ENCODE assay signal across 8 mouse cellular contexts in genomic region chr6:142757976-142758375, GRCm38 (mm10). TPM values are rescaled to one million over a fixed set of nuclear protein-coding genes. Genes with fewer than 3 reads are reported as not detected.
DNase-seq lines count a peak whose midpoint lies in the region; ATAC-seq and TF ChIP-seq lines count a peak whose summit lies in the region.

No protein-coding gene starts in this region.

- ATAC-seq in lung, embryonic 14.5 days (ENCODE audit: insufficient read depth), result no peak
- no peak for ATAC-seq in neural tube, embryonic 14.5 days (ENCODE audit: low read depth)

- intact Hi-C loops in left cerebral cortex, postnatal 14 days (cut with DNase I), result loop anchor here (10.0 kb wide), 1 partner anchor 373 kb away; the partner anchor contains the start of genes Golt1b and Recql

- H3K9ac ChIP-seq in lung, embryonic 14.5 days, result peak overlapping the region; percentile 88; the same call in 1 of the 2 replicates
- H3K9ac ChIP-seq in neural tube, embryonic 14.5 days (replicated peaks; ENCODE audit: low read depth, low read length), result peak overlapping the region; percentile 80; the same call in 1 of the 2 replicates

- H3K4me2 ChIP-seq in lung, embryonic 14.5 days, result peak overlapping the region; percentile 70
- H3K4me2 ChIP-seq in neural tube, embryonic 14.5 days (ENCODE audit: low read depth, low read length), result peak overlapping the region; percentile 68

- 0 out of 2 replicates have a peak, but pooled peaks cover 4% of the 10 kb centered on the region for H3K27me3 ChIP-seq in lung, embryonic 14.5 days (ENCODE audit: insufficient read depth, low read length)
- H3K27me3 ChIP-seq in erythroblast, embryonic 14.5 days (ENCODE audit: control insufficient read depth), result no peaks in the 10 kb centered on the region
- H3K27me3 ChIP-seq in limb, embryonic 10.5 days (ENCODE audit: low read depth, poor library complexity, severe bottlenecking), result peaks cover 33% of the 10 kb centered on the region
- no peaks in the 10 kb centered on the region for H3K27me3 ChIP-seq in neural tube, embryonic 14.5 days (ENCODE audit: control insufficient read depth, insufficient read depth, low read length)

- H3K27ac ChIP-seq in lung, embryonic 14.5 days (ENCODE audit: low read depth), result peak overlapping the region; percentile 14; the same call in 1 of the 2 replicates
- no peak overlapping the region for H3K27ac ChIP-seq in limb, embryonic 10.5 days
- H3K27ac ChIP-seq in neural tube, embryonic 14.5 days (ENCODE audit: low read depth, low read length), result no peak overlapping the region

- no peaks in the 10 kb centered on the region for H3K9me3 ChIP-seq in lung, embryonic 14.5 days (ENCODE audit: low read depth, low read length)
- no peaks in the 10 kb centered on the region for H3K9me3 ChIP-seq in erythroblast, embryonic 14.5 days (ENCODE audit: control insufficient read depth, low read length)
- no peaks in the 10 kb centered on the region for H3K9me3 ChIP-seq in limb, embryonic 10.5 days (replicated peaks)
- H3K9me3 ChIP-seq in neural tube, embryonic 14.5 days (ENCODE audit: control insufficient read depth, low read length), result no peaks in the 10 kb centered on the region

- no peak for DNase-seq in lung, embryonic 14.5 days
- DNase-seq in lung, postnatal 14 days, result no peak
- no peak for DNase-seq in limb, embryonic 10.5 days (ENCODE audit: low spot score)
- no peak for DNase-seq in left cerebral cortex, postnatal 14 days (ENCODE audit: low spot score in 2 of 2)
- DNase-seq in layer of hippocampus, adult 9-11 months, result no peak
- DNase-seq in gastrocnemius, postnatal 4 days (ENCODE audit: low spot score in 2 of 2), result no peak

- peak overlapping the region; percentile 87 for H3K4me3 ChIP-seq in lung, embryonic 14.5 days (ENCODE audit: low read depth, low read length)
- H3K4me3 ChIP-seq in erythroblast, embryonic 14.5 days (replicated peaks), result peak overlapping the region; percentile 91
- H3K4me3 ChIP-seq in limb, embryonic 10.5 days, result peak overlapping the region; percentile 92; the same call in 1 of the 2 replicates
- H3K4me3 ChIP-seq in neural tube, embryonic 14.5 days (ENCODE audit: low read depth, low read length), result peak overlapping the region; percentile 84

- TF ChIP-seq CTCF in lung, embryonic 14.5 days (IDR thresholded peaks at IDR 0.05; ENCODE audit: low read depth), result no peak

- 82% methylated on average over 6 of the region's 6 CpGs for WGBS in lung, embryonic 14.5 days
- 92% methylated on average over 6 of the region's 6 CpGs for WGBS in limb, embryonic 10.5 days
- WGBS in neural tube, embryonic 14.5 days, result 93% methylated on average over 6 of the region's 6 CpGs

- H3K4me1 ChIP-seq in lung, embryonic 14.5 days (ENCODE audit: insufficient read depth), result peaks cover 4% of the 10 kb centered on the region; the same call in 1 of the 2 replicates
- peaks cover 50% of the 10 kb centered on the region for H3K4me1 ChIP-seq in erythroblast, embryonic 14.5 days (ENCODE audit: control insufficient read depth)
- peaks cover 22% of the 10 kb centered on the region for H3K4me1 ChIP-seq in limb, embryonic 10.5 days
- H3K4me1 ChIP-seq in neural tube, embryonic 14.5 days (ENCODE audit: control insufficient read depth, insufficient read depth, low read length), result peaks cover 16% of the 10 kb centered on the region

- H3K36me3 ChIP-seq in lung, embryonic 14.5 days (ENCODE audit: insufficient read depth), result peaks cover 27% of the 10 kb centered on the region
- peaks cover 52% of the 10 kb centered on the region for H3K36me3 ChIP-seq in erythroblast, embryonic 14.5 days (ENCODE audit: control insufficient read depth)
- peaks cover 18% of the 10 kb centered on the region for H3K36me3 ChIP-seq in limb, embryonic 10.5 days
- 0 out of 2 replicates have a peak, but pooled peaks cover 4% of the 10 kb centered on the region for H3K36me3 ChIP-seq in neural tube, embryonic 14.5 days (ENCODE audit: control insufficient read depth, insufficient read depth, low read length)

RNA-seq across cellular contexts. Expression of gene Cmas, which starts 1.5 kb away (rescaled TPM):
- 71.1 and 71.8 TPM in 2 replicates for polyA plus RNA-seq in lung, embryonic 14.5 days (2014; fragmentation: Nextera tagmentation; extraction: Ambion mirVana)
- 26.8 and 34.6 TPM in 2 replicates for polyA plus RNA-seq in erythroblast, embryonic 14.5 days (2012)
- 65.1 and 70.4 TPM in 2 replicates for polyA plus RNA-seq in limb, embryonic 10.5 days (2016; fragmentation: Nextera tagmentation; extraction: Ambion mirVana)
- 181 and 199 TPM in 2 replicates for polyA plus RNA-seq in neural tube, embryonic 14.5 days (2014; fragmentation: Nextera tagmentation; extraction: Ambion mirVana)
- total RNA-seq in left cerebral cortex, postnatal 14 days (2021), result 100 to 1,000 TPM; 127 TPM
- total RNA-seq in gastrocnemius, postnatal 4 days (2021), result 10 to 100 TPM; 40.8 to 42.0 TPM

RNA-seq across cellular contexts. Expression of gene Sult6b2, which starts 46.3 kb away (rescaled TPM):
- polyA plus RNA-seq in lung, embryonic 14.5 days (2014; fragmentation: Nextera tagmentation; extraction: Ambion mirVana), result not detected in 2 replicates
- polyA plus RNA-seq in erythroblast, embryonic 14.5 days (2012), result not detected in 2 replicates
- polyA plus RNA-seq in limb, embryonic 10.5 days (2016; fragmentation: Nextera tagmentation; extraction: Ambion mirVana), result not detected in 2 replicates
- 0.09 TPM in 1 of 2 replicates, not detected in the other for polyA plus RNA-seq in neural tube, embryonic 14.5 days (2014; fragmentation: Nextera tagmentation; extraction: Ambion mirVana)
- total RNA-seq in left cerebral cortex, postnatal 14 days (2021), result under 1 TPM in 1 of 2 experiments, not detected in 1; 0.15 TPM
- not detected for total RNA-seq in gastrocnemius, postnatal 4 days (2021)

RNA-seq across cellular contexts. Expression of gene Abcc9, which starts 55.9 kb away (rescaled TPM):
- polyA plus RNA-seq in lung, embryonic 14.5 days (2014; fragmentation: Nextera tagmentation; extraction: Ambion mirVana), result 4.9 and 6.3 TPM in 2 replicates
- not detected in 2 replicates for polyA plus RNA-seq in erythroblast, embryonic 14.5 days (2012)
- polyA plus RNA-seq in limb, embryonic 10.5 days (2016; fragmentation: Nextera tagmentation; extraction: Ambion mirVana), result 1.1 and 1.2 TPM in 2 replicates
- 4.6 and 5.5 TPM in 2 replicates for polyA plus RNA-seq in neural tube, embryonic 14.5 days (2014; fragmentation: Nextera tagmentation; extraction: Ambion mirVana)
- total RNA-seq in left cerebral cortex, postnatal 14 days (2021), result 1 to 10 TPM; 6.8 to 9.3 TPM
- total RNA-seq in gastrocnemius, postnatal 4 days (2021), result 100 to 1,000 TPM; 114 to 117 TPM
